Mouse (Mus musculus) E14TG2a.4 (cell line): ENCODE data around the gene Tenm4.

ENCODE experiments used
- H3K27me3 ChIP-seq: 2 replicates; pipeline ENCODE4 v1.6.1; 2014; ENCODE audit warnings: low read length, control low read depth; ENCODE audit not compliant: insufficient read depth
- H3K36me3 ChIP-seq: 2 replicates; pipeline ENCODE4 v1.6.1; 2014; ENCODE audit warnings: low read length, control low read depth; ENCODE audit not compliant: insufficient read depth
- H3K4me1 ChIP-seq: replicated peaks from 2 replicates; pipeline ENCODE4 v1.6.1; 2014; ENCODE audit warnings: low read depth, low read length, control low read depth
- H3K4me3 ChIP-seq: replicated peaks from 2 replicates; pipeline ENCODE4 v1.5.1; 2014; ENCODE audit warnings: mild to moderate bottlenecking, low read length
- H3K9me3 ChIP-seq: 2 replicates; pipeline ENCODE4 v1.6.1; 2014; ENCODE audit warnings: low read length, control low read depth
- CTCF ChIP-seq: conservative IDR thresholded peaks from 2 replicates; pipeline ENCODE4 v1.5.1; 2014; ENCODE audit warnings: low read length
- NANOG ChIP-seq: IDR thresholded peaks from 2 replicates; pipeline ENCODE4 v1.6.1; 2014; ENCODE audit warnings: borderline replicate concordance, low read length, mixed read lengths
- POU5F1 ChIP-seq: IDR thresholded peaks from 2 replicates; pipeline ENCODE4 v1.6.1; 2014; ENCODE audit warnings: low read length, borderline replicate concordance

Gene Tenm4

DNA sequence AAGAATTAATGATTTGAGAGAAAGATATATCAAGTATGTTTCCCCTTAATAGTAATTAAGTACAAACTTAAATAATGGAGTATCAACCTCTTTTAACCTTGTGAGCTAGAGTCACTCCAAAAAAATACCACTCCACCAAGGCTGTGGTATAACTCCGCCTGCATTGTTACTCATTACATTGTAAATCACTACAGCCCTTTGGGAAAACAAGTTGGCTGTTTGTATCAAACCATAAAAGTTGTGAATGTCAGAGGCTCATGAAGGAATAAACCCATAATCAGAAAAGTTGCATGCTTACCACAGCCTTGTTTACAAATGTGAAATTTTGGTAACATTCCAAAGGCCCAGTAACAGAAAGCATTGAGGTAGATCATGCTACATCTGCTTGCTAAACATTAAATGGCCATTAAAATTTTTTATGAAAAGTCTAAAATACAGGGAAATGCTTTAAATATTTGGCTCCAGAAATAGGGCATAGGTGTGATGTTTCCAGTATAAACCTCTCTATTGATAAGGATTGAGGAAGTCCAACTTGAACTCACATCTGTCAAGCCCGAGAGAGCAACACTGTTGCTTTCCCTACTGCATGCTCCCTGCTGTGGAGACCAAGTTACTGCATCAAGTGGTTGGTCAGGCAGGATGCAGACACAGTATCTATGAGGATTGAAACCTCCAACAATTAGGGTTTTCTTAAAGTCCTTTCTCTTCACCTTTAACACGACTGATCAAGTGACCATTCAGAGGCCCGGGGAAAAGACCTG, 582.5 kb downstream of the Tenm4 start:
- Histone ChIP-seq H3K27me3 (no peaks in the 10 kb centered on the region), H3K4me3 (no peak overlapping the region), H3K36me3 (no peaks in the 10 kb centered on the region), H3K4me1 (peaks cover 40% of the 10 kb centered on the region), H3K9me3 (no peaks in the 10 kb centered on the region)
- TF ChIP-seq POU5F1: no peak
- no peak for TF ChIP-seq CTCF
- TF ChIP-seq NANOG: no peak

DNA sequence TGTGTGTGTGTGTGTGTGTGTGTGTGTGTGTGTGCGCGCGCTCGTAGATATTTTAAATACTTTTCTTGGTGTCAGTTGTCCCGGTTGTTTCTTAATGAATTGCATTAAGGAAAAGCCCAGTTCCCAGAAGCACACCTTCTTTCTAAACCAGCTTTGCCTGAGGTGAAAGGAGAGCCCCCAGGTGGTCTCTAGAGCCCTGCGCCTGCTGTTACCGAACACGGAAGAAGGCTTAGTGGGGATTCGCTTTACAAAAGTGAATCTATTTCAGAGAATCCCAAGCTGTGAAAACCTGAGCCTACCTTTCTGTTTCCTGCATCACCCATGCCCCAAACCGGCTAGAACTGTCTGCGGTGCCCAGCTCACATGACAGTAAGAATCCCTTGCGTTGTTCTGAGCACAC, 583.1 kb downstream of the Tenm4 start:
- no peak overlapping the region for H3K4me3 ChIP-seq
- no peaks in the 10 kb centered on the region for H3K9me3 ChIP-seq
- no peaks in the 10 kb centered on the region for H3K36me3 ChIP-seq
- no peak for TF ChIP-seq CTCF
- peaks cover 33% of the 10 kb centered on the region for H3K4me1 ChIP-seq
- no peaks in the 10 kb centered on the region for H3K27me3 ChIP-seq

DNA sequence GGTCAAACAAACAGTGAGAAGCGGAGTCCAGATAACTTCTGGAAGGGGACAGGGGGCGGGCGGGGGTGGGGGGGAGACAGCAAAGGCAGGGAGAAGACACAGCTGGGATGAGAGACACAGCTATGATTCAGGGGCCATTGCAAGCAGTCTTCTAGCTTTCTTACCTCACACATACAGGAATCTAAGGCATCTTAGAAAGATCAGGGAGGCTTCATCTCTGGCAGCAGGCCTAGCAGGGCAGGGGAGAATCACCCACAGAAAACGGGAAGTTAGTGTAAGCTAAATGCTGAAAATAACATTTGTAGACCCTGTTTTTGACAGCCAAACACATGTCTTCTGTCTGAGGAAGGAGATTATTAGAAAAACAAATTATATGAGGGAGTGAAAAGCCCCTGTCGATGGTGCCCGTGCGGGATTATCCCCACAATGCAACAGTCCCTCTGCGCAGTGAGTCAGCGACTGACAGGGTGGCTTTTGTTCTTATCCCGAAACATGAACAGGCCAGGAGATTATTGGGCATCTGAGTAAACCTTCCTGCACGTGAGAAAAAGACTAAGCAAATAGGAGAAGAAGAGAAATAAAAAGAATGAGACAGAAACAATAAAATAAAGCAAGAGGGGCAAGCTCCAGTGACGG, 584.5 kb downstream of the Tenm4 start:
- no peak overlapping the region for H3K4me3 ChIP-seq
- TF ChIP-seq NANOG (no peak), CTCF (no peak), POU5F1 (no peak)
- H3K27me3 ChIP-seq: no peaks in the 10 kb centered on the region
- H3K4me1 ChIP-seq: peaks cover 27% of the 10 kb centered on the region
- no peaks in the 10 kb centered on the region for H3K36me3 ChIP-seq
- no peaks in the 10 kb centered on the region for H3K9me3 ChIP-seq

DNA sequence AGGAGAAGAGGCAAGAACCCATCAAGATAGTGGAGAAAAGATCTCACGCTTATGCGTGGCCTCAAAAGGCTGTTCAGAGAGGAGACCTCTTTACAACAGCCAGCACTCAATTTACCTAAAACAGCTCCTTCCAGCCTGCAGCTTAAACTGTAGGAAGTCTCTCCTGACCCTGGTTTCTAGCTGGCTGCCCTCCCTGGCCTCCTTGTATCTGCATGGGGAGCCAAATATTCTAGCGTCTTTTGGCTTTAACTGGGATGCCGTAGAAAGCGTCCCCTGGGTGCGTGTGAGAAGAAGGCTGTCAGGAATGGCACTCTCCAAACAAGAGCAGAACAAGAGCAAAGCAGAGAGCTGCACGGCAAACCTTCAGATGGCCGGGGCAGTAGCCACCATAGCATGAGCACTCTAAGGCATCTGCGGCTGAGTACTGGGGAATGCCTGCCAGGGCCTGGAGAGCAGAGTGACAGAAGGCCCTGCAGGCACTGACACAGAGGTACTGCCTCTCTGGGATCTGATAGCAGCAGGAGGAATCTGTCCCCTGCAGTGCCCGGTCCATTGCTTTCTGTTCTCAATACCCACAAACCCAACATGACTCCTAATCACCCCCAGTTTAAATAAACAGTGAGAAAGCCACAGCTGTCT, 585.2 kb downstream of the Tenm4 start:
- TF ChIP-seq CTCF (no peak), NANOG (no peak), POU5F1 (no peak)
- Histone ChIP-seq H3K27me3 (no peaks in the 10 kb centered on the region), H3K4me3 (no peak overlapping the region), H3K9me3 (no peaks in the 10 kb centered on the region), H3K36me3 (no peaks in the 10 kb centered on the region), H3K4me1 (peaks cover 30% of the 10 kb centered on the region)

DNA sequence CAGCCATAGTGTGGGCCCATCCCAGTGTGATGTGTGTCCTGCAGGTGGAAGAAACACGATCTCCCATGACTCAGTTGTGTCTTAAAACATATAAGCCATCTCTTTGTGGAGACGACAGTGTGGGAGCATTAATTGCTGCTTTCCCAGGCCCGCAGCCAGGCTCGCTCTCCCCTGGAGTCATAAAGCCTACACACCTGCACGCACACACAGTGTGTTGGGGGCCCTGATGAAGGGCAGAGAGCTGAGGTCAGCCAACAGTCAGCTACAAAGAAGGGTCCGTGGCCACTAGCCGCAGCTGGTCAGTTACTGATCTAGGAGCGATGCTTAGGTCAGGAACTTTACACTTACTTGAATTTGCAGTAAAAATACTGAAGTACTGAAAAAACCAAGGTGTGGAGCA, 586.0 kb downstream of the Tenm4 start:
- TF ChIP-seq POU5F1 (no peak), NANOG (no peak), CTCF (no peak)
- peaks cover 31% of the 10 kb centered on the region for H3K4me1 ChIP-seq
- H3K4me3 ChIP-seq: no peak overlapping the region
- no peaks in the 10 kb centered on the region for H3K9me3 ChIP-seq
- H3K36me3 ChIP-seq: no peaks in the 10 kb centered on the region
- no peaks in the 10 kb centered on the region for H3K27me3 ChIP-seq

DNA sequence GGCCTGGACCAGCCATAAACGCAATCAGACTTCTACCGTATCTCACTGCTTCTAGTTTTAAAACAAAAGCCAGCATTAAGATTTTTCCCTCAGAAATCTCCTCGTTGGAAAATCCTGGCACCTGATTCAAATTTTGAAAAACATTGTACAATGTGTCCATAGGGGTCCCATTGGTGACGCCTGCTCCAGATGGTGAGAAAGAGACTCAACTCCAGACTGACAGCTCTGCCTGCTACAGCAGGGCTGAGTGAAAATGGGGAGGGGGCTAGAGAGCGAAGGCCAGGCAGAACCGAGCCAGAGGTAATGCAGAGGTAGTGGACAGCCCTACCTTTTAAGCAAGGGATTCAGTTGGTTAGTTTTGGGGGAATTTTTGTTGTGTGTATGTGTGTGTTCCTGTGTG, 589.2 kb downstream of the Tenm4 start:
- Histone ChIP-seq H3K36me3 (no peaks in the 10 kb centered on the region), H3K4me3 (no peak overlapping the region), H3K9me3 (no peaks in the 10 kb centered on the region), H3K27me3 (0 out of 2 replicates have a peak, but pooled peaks cover 3% of the 10 kb centered on the region), H3K4me1 (peaks cover 5% of the 10 kb centered on the region)
- TF ChIP-seq NANOG (no peak), POU5F1 (no peak), CTCF (no peak)

DNA sequence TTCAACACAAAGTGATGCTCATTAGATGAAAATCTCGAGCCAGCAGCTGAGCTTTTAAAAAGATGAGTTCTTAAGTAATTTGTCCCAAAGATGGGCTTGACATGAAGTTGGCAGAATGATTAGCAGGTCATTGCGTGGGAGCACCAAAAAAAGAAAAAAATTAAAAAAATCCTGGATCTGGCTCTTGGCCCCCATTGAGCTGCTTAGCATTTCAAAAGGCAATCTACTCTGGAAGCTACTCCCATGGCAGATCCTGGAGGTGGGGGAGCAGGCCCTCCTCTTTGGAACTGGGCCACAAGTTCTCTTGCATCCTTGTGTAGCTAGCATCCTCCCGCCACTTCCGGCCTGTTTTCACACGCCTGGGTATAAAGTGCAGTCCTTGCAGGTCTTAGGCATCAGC, 590.1 kb downstream of the Tenm4 start:
- TF ChIP-seq POU5F1: no peak
- no peak for TF ChIP-seq NANOG
- TF ChIP-seq CTCF: no peak

DNA sequence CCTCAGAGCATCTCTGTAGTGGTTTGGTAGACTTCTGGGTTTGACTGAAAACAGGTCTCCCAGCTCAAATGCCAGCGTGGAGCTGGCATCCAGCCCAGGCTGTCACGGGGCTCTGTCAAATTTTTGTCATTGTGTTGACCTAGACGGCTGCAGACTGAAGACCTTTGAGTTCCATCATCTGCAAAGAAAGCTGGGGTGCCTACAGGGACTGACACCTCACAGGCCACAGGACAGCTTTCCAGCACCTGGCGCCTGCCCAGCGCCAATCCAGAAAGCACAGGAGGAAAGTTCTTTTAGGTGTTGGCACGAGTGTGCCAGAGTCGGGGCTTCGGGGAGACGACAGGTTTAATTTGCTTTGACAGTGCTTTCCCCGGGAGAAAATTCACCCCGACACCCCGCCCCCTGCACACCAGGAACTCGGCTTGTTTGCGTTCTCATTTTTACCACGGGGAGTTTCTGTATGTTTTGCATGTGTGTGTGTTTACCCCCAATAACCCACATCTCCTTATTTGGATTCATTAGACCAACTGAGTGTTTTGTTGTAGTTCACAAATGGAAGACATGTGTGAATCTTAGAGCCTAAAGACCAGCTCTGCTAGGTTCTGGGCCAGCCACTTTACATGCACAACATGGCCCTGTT, 594.4 kb downstream of the Tenm4 start:
- H3K4me1 ChIP-seq: peaks cover 16% of the 10 kb centered on the region
- H3K27me3 ChIP-seq: 0 out of 2 replicates have a peak, but pooled peaks cover 3% of the 10 kb centered on the region
- H3K36me3 ChIP-seq: no peaks in the 10 kb centered on the region
- TF ChIP-seq POU5F1 (no peak), NANOG (no peak), CTCF (no peak)
- peaks cover 3% of the 10 kb centered on the region; the same call in 1 of the 2 replicates for H3K9me3 ChIP-seq
- H3K4me3 ChIP-seq: no peak overlapping the region

More for the DNA sequence above, 590.1 kb downstream of the Tenm4 start:
- no peak overlapping the region for H3K4me3 ChIP-seq
- H3K27me3 ChIP-seq: 0 out of 2 replicates have a peak, but pooled peaks cover 3% of the 10 kb centered on the region
- H3K4me1 ChIP-seq: peaks cover 5% of the 10 kb centered on the region
- H3K9me3 ChIP-seq: no peaks in the 10 kb centered on the region
- no peaks in the 10 kb centered on the region for H3K36me3 ChIP-seq
